Mouse (Mus musculus): ENCODE results near the gene Vmn1r60.
"Not testable (repeated sequence)": the region's sequence is repeated elsewhere in the genome, so short reads cannot be mapped to it uniquely, and the experiment has no call there.

The Vmn1r60 gene

GRCm38 (mm10) chr7:5547217-5547616 is at the start of gene Vmn1r60:
TSS of gene Vmn1r60 (minus strand) at chr7:5547317.
- not testable (repeated sequence) for DNase-seq

- DNase-seq: not testable (repeated sequence)
These were observed 6.2 kb downstream of the Vmn1r60 start for GRCm38 (mm10) chr7:5540770-5541436.

- DNase-seq: not testable (repeated sequence)
These were observed 53.3 kb downstream of the Vmn1r60 start, which contains the start of gene Vmn2r28 for GRCm38 (mm10) chr7:5493856-5494255. TSS of gene Vmn2r28 (minus strand) at chr7:5493956.

Data from retina, postnatal 1 day (tissue).